11 mouse cellular contexts compared by ENCODE assay signal in the genomic region with DNA sequence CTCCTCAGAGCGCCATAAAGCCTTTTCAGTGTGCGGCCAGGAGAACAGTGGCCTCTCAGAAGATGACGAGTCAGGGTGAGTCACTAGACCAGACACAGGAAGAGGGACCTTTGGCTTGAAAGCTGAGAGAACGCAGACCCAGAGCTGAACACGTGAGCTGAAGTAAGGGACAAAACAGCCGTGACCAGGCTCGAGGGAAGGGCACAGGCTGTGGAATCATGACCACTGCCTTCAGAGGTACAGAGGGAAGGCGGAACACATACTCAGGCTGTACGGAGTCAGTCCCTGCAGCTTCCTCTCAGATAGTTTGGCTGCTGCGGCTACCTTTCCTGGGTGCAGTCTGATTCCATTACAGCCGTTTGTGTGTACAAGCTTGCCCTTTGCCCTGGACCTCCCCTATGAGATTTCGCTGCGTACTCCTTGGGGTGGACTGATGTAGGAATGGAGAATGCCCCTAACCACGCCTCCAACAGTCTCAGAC. TPM values are rescaled to one million over a fixed set of nuclear protein-coding genes. Genes with fewer than 3 reads are reported as not detected.
A peak's percentile ranks its signal among the peaks of the same experiment; 100 is the strongest.
DNase-seq lines count a peak whose midpoint lies in the region; ATAC-seq lines count a peak whose summit lies in the region.
"Had no signal": no experiment of that assay in that cellular context is flagged by ENCODE, and none has a peak within 500 bp of the region (broad histone marks: within the 10 kb centered on the region; RNA-seq: fewer than 3 reads in every experiment).

No protein-coding gene starts in this region.

- WGBS in limb, embryonic 11.5 days: 62% methylated on average over 14 of the region's 14 CpGs
- WGBS in stomach, embryonic 16.5 days: 31% methylated on average over 14 of the region's 14 CpGs

- H3K36me3 ChIP-seq in limb, embryonic 11.5 days (ENCODE audit: control insufficient read depth, insufficient read depth, low read length): no peaks in the 10 kb centered on the region
- H3K36me3 ChIP-seq in stomach, embryonic 16.5 days (ENCODE audit: control insufficient read depth, insufficient read depth, low read length): no peaks in the 10 kb centered on the region

- 0 out of 2 replicates have a peak overlapping the region, but pooled peaks have one; percentile 8 for H3K27ac ChIP-seq in limb, embryonic 11.5 days (replicated peaks; ENCODE audit: low read depth, low read length)
- H3K27ac ChIP-seq in stomach, embryonic 16.5 days (ENCODE audit: low read length): peak overlapping the region; percentile 45; the same call in 1 of the 2 replicates
- H3K27ac ChIP-seq: gastrocnemius, adult 2 months had no signal

- peak; percentile 49 for DNase-seq in kidney, adult 9 months
- DNase-seq in kidney, postnatal 4 days: no peak
- DNase-seq in adipocyte (ENCODE audit: low spot score): peak; percentile 69
- no peak for DNase-seq in limb, embryonic 11.5 days (ENCODE audit: low spot score)
- no peak for DNase-seq in layer of hippocampus, adult 9-10 months (ENCODE audit: low spot score)
- no peak for DNase-seq in spleen, adult 12 weeks (ENCODE audit: low spot score)
- DNase-seq: gastrocnemius, adult 2 months; kidney, adult 18-20 months; lung, postnatal 36 days had no signal

- no peak overlapping the region for H3K9ac ChIP-seq in limb, embryonic 11.5 days (ENCODE audit: low read length)
- peak overlapping the region; percentile 33 for H3K9ac ChIP-seq in stomach, embryonic 16.5 days (ENCODE audit: low read length)

- ATAC-seq in limb, embryonic 11.5 days (ENCODE audit: insufficient number of reproducible peaks, low FRiP score, low TSS enrichment, low read depth): no peak
- ATAC-seq in stomach, embryonic 16.5 days (ENCODE audit: insufficient read depth, low FRiP score): peak; percentile 51; the same call in 1 of the 2 replicates

- H3K9me3 ChIP-seq in limb, embryonic 11.5 days (ENCODE audit: control insufficient read depth, low read length): no peaks in the 10 kb centered on the region
- no peaks in the 10 kb centered on the region for H3K9me3 ChIP-seq in stomach, embryonic 16.5 days (replicated peaks; ENCODE audit: control insufficient read depth, low read length)

- H3K27me3 ChIP-seq in limb, embryonic 11.5 days (ENCODE audit: control insufficient read depth, insufficient read depth, low read length): no peaks in the 10 kb centered on the region
- no peaks in the 10 kb centered on the region for H3K27me3 ChIP-seq in stomach, embryonic 16.5 days (ENCODE audit: control insufficient read depth, insufficient read depth, low read length)

- H3K4me3 ChIP-seq in limb, embryonic 11.5 days (ENCODE audit: low read depth, low read length): no peak overlapping the region
- no peak overlapping the region for H3K4me3 ChIP-seq in stomach, embryonic 16.5 days (replicated peaks; ENCODE audit: low read length)
- H3K4me3 ChIP-seq: erythroblast, embryonic 14.5 days; gastrocnemius, adult 2 months had no signal

- H3K4me2 ChIP-seq in limb, embryonic 11.5 days (ENCODE audit: low read depth, severe bottlenecking): no peak overlapping the region
- H3K4me2 ChIP-seq in stomach, embryonic 16.5 days (ENCODE audit: low read depth, low read length): no peak overlapping the region

- peaks cover 9% of the 10 kb centered on the region; the same call in 1 of the 2 replicates for H3K4me1 ChIP-seq in limb, embryonic 11.5 days (ENCODE audit: control insufficient read depth, insufficient read depth, low read length)
- H3K4me1 ChIP-seq in stomach, embryonic 16.5 days (ENCODE audit: control insufficient read depth, insufficient read depth, low read length): no peaks in the 10 kb centered on the region; the same call in 1 of the 2 replicates

RNA-seq across cellular contexts. Expression of a gene that starts 8.7 kb away (rescaled TPM):
- polyA plus RNA-seq in limb, embryonic 11.5 days (2014; fragmentation: Nextera tagmentation; extraction: Ambion mirVana): 271 and 284 TPM in 2 replicates
- polyA plus RNA-seq in stomach, embryonic 16.5 days (2015; fragmentation: Nextera tagmentation; extraction: Ambion mirVana): 335 and 345 TPM in 2 replicates

RNA-seq across cellular contexts. Expression of a gene that starts 17.6 kb away (rescaled TPM):
- polyA plus RNA-seq in limb, embryonic 11.5 days (2014; fragmentation: Nextera tagmentation; extraction: Ambion mirVana): 46.4 and 51.7 TPM in 2 replicates
- polyA plus RNA-seq in stomach, embryonic 16.5 days (2015; fragmentation: Nextera tagmentation; extraction: Ambion mirVana): 28.4 and 28.5 TPM in 2 replicates

RNA-seq across cellular contexts. Expression of a gene that starts 25.8 kb away (rescaled TPM):
- 5.2 and 5.5 TPM in 2 replicates for polyA plus RNA-seq in limb, embryonic 11.5 days (2014; fragmentation: Nextera tagmentation; extraction: Ambion mirVana)
- polyA plus RNA-seq in stomach, embryonic 16.5 days (2015; fragmentation: Nextera tagmentation; extraction: Ambion mirVana): 14.7 and 14.8 TPM in 2 replicates

RNA-seq across cellular contexts. Expression of a gene that starts 26.0 kb away (rescaled TPM):
- polyA plus RNA-seq in limb, embryonic 11.5 days (2014; fragmentation: Nextera tagmentation; extraction: Ambion mirVana): 45.0 and 45.4 TPM in 2 replicates
- 41.4 and 50.6 TPM in 2 replicates for polyA plus RNA-seq in stomach, embryonic 16.5 days (2015; fragmentation: Nextera tagmentation; extraction: Ambion mirVana)

RNA-seq across cellular contexts. Expression of a gene that starts 34.3 kb away (rescaled TPM):
- polyA plus RNA-seq in limb, embryonic 11.5 days (2014; fragmentation: Nextera tagmentation; extraction: Ambion mirVana): 6.2 and 7.2 TPM in 2 replicates
- 13.5 and 18.9 TPM in 2 replicates for polyA plus RNA-seq in stomach, embryonic 16.5 days (2015; fragmentation: Nextera tagmentation; extraction: Ambion mirVana)

Comparison
In these comparisons a context has a peak if more than half of its experiments do, and no peak if none do; other contexts are left out.
1. DNase-seq: peak in kidney, adult 9 months (single experiment) and adipocyte (single experiment); none in kidney, postnatal 4 days (0 of 2), limb, embryonic 11.5 days (single experiment), layer of hippocampus, adult 9-10 months (single experiment) and spleen, adult 12 weeks (single experiment).